Mouse (Mus musculus): Measurements from ENCODE around the gene Cadm2.

Gene Cadm2

DNA sequence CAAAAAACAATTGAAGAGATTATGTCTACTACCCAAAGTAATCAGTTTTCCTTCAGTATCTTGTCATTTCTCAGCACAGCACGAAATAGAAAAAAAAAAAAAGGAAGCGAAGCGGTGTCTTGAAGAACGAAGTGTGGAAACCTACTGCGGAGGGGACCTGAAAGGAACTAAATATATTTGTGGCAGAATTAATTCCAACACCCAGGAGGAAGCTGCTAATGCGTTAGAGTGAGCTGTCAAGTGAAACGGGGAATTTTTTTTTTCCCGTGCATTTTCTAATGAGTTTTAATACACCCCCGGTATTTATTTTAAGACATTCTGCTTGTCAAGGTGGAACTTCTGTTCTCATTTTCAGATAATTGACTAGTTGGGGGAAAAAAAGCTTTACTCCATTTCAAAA, 111.6 kb downstream of the Cadm2 start:
- no peak for DNase-seq (ENCODE audit: low read depth)

DNA sequence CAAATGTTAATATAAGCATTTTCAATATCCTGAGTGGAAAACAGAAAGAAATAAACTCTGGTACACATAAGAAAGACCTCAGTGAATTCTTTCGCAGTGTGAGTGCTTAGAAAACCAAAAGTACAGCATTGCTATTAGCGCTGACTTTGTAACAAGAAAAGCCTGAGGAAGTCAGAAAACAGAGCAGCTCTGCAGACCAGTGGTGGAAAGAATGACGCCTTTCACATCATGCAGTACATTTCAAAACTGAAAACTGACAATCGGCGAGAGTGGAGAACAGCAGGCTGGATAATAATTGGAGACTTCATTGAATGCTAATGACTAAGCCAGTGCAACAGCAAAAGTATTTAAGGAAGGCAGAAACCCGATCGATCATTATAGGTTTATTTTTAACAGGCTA, 138.2 kb downstream of the Cadm2 start:
- DNase-seq (ENCODE audit: low read depth) = no peak

DNA sequence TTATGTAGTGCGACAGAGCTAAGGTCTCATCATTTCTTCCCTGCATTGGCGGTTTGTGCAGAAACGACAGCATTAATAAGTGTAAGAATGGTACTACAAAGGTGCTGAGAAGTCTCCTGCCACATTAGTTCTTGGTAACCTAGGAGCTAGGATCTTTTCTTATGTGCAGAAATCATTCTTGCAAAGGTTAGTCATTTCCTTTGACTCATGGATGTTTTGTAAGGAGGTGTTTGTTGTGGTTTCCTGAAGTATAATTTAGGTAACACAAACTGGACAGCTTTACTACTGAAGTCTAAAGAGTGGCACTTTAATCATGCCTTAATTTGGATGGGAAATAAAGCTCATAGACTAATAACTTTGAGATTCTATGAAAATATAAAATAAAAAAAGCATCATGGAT, 153.7 kb downstream of the Cadm2 start:
- no peak for DNase-seq (ENCODE audit: low read depth)

DNA sequence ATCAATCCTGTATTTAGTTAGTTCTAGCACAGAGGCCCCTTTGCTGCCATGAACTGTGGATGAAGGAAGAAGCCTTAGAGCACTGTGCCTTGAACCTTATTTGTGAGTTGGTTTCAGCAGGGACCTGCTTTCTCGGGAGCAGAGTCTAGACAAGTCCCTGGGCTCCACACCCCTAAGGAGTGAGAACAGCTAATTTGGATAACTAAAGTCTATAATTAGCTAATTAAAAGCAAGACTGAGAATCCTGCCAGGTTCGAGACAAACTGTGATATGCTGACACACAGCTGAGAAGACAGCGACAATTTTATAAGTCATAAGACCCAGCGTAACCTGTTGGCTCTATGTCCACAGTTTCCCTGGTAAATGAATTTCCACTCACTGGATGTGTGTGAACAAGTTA, 184.4 kb downstream of the Cadm2 start:
- DNase-seq (ENCODE audit: low read depth) = no peak

DNA sequence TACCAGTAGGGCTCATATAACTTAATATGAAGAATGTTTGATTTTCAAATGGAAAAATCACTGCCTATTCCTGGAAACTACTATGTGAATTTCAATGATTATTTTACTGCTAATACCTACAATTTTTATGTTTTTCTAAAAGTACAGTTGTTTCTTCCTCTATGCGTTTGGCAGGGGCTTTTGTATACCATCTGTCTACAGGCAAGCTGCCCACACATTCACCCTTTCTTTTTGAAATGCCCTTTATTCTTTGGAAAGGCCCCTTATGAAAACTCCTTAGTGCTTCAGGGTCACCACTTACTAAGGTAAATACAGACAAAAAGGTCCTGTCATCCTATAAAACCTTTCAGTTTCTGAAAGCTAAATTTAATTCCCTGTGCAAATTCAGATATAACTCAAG, 195.3 kb downstream of the Cadm2 start:
- no peak for DNase-seq (ENCODE audit: low read depth)

DNA sequence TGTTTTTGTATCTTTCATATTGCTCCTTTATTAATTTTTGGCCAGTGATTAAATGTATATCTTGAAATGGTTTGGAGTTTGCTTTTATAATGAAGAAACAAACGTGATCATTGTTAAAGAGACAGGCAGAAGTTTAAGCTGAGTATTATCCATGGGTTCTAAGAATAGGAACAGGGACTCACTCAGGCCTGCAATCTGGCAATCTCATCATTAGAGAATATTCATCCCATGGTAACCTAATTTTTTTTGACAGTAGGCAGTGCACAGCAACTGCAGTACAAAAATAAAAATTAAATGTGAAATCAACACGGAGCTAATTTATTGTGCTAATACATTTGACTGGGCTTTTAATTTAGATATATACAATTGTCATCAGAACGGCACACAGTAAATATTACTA, 209.8 kb downstream of the Cadm2 start:
- DNase-seq (ENCODE audit: low read depth) = no peak

DNA sequence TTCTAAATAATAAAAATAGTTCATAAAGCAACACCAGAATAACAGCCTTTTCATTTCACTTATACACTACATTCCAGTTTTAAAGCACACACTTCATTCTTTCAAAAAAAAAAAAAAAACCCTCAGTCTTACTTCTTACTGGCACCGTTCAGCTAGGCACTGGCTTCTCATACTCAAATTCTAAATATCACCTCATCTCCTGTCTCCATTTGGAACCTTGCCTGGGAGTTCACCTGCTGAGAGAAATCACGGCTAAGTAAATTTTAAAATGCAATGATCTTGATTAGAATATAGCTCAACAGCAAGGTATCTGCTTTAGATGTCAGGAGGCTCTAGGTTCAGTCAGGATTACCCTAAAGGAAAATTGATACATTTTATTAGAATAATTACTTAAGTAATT, 210.2 kb downstream of the Cadm2 start:
- no peak for DNase-seq (ENCODE audit: low read depth)

DNA sequence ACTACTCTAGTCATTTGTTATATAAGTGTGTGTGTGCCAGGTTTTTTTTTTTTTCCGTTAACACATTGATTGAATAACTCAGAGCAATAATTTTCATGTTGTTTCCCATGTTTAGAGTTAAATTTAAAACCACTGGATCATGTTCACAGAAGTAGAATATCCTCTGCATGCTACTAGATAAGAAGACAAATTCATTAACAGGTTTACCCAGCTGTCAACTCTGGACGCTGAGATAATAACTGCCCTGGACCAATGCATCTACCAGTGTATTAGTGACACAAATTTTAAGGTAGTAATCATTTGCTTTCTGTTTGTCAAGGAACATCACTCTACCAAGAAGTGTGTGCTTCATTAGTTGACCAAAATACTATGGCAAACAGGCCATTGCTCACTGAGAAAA, 253.0 kb downstream of the Cadm2 start:
- peak; percentile 4 for DNase-seq (ENCODE audit: low read depth)

DNA sequence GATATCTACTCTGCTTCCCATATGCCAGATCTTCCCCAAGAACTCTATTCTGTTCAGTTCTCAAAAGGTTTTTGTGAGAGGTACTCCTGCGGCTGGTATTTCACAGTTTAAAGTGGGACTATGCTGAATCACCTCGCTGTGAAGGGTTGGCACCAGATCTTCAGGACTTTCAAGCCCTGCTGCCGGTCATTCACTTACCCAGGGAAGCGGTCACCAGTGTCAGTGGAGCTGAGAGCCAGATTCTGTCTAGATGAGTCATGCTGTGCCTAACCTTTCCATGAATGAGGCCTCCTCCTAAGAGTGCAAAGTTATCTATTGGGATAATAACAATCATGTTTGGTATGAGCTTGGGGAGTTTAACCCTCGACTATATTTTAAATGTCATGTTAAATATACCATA, 272.7 kb downstream of the Cadm2 start:
- no peak for DNase-seq (ENCODE audit: low read depth)

DNA sequence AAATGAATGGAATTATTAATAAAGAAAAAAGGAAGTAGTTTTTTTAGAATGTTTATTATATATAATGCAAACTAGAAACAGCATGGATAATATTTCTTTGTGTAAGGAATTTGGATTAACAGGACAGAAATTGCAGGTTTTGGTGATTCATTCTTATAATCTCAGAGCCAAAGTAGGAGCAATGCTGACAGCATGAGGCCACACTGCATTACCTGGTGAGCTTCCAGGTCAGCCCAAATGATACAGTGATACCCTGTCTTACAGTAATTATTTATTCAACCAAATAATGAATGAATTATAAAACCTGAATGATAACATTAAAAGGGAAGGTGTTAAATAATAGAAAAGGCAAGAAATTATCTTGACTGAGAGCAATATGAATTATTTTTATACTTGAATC, 273.1 kb downstream of the Cadm2 start:
- DNase-seq (ENCODE audit: low read depth) = no peak

DNA sequence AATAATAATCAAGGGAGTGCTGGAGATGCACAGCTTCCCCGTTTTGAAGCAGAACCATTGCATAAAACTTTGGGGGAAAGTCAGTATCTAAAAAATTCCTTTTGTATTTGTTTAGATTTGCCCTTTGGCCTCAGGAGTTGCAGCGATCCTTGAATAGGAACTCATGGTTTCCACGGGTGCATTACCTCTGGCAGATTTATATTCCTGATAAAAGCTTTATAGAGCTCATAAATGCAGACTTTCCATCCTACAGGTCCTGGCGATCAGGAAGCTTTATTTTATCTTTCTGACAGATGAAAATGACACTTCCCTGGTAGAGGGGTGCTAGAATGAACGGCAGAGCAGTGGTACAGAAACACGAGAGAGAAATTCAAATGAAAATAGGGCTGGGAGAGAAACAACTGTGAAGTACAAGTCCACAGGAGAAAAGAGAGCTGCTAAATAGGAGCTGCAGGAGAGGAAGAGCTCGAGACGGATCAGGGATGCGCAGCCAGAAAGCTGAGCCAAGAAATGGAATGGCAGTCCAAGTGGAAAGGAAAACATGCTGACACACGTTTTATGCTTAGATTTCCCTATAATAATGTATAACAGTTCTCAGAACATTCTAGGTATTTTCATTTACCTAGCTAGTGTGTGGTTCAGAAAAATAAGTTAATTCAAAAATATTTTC, 274.0 kb downstream of the Cadm2 start:
- no peak for DNase-seq (ENCODE audit: low read depth)

DNA sequence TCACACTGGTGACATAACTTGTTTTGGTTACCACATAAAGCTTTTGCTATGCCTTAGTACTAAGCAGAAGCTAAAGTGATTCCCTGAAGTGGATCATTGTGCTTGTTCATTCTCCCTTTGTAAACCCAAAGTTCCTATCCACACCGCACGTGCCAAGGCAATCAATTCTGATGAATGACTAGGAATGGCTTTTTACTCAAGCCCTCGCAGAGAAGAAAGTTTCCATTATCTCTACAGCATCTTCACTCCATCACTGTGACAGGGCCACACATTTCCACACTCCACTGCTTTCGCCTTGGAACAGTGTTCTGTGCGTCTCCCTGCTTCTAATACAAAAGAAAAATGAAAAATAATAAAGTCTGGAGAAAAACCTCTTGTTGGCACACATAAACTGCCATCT, 276.5 kb downstream of the Cadm2 start:
- DNase-seq (ENCODE audit: low read depth) = no peak

DNA sequence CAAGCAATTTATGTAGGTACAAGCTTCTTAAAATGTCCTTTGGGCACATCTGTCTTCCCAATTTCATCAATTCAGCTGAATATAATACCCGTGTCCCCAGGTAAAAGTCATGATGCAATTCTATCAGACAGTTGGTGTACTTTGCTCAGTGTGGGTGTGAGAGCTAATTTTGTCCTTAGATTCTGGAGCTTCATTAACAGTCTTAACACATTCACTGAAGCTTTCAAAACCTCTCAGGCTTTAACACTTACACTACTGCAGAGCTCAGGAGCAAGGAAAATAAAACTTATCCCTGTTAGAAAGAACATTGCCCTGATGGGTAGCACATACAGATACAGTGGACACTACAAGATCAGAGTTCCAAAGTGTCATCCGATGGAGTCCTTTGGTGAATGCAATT, 309.7 kb downstream of the Cadm2 start:
- DNase-seq (ENCODE audit: low read depth) = no peak

DNA sequence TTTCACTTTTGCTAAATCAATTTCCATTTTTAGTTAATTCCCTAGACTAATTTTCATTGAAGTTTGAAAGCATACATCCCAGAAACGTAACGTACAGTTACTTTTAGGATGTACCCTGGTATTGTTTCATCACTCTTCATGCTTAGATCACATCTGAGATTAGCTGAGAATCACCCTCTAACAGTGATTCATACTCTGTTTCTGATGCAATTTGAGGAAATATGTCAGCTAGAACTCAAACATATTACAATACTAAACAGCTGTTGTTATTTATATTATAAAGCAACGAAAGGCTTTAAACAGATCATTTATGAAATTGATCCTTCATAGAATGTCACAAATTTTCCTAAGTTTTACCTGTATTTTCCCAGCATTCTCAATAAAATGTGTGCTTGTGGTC, 336.0 kb downstream of the Cadm2 start:
- no peak for DNase-seq (ENCODE audit: low read depth)

DNA sequence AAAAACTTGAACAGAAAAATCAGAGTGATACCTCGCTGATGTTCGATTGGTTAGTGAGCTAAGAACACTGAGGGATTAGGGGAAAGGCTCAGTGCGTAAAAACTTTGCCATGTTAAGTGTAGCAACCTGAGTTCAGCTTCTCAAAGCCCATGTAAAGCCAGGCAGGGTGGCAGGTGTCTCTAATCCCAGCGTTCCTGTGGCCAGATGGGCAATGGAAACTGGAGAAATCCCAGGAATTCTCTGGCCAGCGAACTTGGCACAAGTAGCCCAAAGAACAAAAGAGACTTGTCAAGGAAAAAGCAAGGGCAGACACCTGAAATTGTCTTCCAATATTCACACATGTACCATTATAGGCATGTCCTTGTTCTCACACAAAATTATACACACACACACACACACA, 377.1 kb downstream of the Cadm2 start:
- DNase-seq (ENCODE audit: low read depth) = no peak

DNA sequence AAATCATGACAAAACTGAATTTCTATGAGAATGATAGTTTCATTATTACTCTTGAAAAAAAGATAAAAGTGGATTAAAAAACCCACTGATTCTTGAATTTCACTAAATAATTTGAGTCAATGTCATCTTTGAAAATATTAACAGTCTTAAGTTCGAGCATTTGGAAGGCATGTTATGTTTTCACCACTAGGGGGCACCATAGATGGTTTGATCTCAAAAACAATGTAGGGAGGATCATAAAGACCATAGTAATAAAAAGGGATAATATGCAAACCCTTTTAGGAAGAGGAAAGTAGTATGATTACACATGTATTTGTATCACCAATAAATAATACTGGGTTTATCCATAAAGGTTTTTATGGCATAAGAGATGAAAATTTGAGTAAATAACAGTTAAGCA, 385.8 kb downstream of the Cadm2 start:
- DNase-seq (ENCODE audit: low read depth) = peak; percentile 6

DNA sequence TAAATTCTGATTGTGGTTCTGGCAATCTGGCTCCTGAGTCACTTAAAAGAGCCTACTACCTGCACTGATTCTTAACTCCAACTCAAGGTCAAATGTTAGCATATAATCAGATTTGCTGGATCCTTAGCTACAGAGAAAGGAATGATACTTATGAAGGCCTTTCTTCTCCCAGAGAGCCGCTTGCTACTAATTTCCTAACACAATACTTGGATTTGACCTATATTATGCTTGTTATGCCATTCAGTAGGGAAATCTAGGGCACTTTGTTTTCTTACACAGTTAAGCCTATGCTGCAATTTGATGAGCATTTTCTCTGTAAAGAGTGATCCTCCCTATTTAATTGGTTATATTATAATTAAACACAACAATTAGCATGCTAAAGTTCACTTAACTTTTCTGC, 394.0 kb downstream of the Cadm2 start:
- no peak for DNase-seq (ENCODE audit: low read depth)

DNA sequence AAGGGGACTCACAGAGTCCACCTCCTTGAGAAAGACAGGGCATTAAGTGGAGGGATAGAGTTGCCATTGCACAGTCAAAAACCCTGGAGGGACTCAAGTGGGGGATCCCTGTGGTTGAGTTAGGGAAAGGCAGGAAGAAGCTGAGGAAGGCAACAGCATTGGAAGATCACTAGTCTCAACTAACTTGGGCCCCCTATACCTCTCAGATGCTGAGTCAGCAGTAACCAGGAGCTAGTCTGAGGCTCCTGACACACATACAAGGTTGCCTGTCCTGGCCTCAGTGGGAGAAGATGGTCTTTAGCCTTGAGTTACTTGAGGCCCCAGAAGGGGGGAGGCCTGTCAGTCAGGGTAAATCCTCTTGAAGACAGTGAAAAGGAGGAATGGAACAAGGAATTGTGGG, 417.4 kb downstream of the Cadm2 start:
- DNase-seq (ENCODE audit: low read depth) = no peak

DNA sequence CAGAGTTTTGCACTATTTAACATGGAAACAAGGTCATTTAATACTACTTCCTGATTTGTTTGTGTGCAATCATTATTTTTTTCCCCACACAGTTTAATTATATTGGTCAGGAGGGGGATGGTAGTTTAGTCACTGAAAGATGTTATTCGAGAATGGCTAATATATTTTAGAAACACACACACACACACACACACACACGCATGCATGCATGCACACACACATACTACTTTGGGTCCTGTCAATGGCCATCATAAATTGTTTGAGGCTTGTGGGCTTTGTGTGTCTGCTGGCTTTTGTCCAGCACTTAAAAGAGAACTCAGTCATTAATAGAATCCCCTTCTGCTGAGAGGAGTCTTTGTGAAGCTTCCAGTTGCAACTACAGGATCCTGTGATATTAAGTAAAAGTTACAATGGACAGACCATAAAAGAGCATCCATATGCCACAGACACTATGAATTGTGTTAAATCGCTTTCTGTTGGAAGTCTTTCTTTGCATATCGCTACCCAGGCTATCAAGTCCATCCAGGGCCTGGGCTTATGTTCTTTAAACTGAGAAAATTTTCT, 427.8 kb downstream of the Cadm2 start:
- DNase-seq (ENCODE audit: low read depth) = no peak

DNA sequence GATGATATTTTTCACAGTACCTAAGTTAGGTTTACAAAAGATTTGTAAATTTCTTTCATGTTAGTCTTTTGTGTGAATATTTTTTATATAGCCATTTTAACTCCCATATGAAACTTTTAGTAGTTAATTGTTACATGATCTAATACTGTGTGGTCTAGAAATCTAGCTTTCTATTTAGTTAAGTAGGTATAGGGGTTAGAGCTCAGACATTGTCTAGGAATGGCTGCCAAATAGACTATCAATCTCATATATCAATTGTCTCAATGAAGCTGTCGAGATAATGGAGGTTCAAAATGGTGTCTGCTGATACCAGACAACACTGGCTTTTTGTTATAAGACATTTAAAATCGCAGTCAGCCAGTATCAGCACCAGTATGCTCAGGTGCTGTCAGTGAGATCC, 428.3 kb downstream of the Cadm2 start:
- no peak for DNase-seq (ENCODE audit: low read depth)

DNA sequence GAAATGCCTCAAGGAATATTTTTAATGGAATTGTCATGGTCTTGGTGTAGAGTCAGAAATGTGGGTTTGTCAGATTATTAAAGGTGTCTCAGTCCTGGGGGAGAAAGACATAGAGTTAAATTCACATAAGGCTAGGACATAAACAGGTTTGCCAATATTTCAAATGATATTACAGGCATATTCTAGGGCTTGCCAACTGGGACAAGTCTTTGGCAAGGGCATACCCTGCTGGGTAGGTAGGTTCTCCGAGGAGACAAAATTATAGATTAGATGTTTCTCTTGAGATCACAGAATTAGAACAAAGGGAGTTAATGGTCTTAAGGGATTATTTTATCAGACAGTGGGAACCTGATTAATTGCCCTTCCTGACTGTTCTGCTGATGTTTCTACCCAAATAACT, 434.4 kb downstream of the Cadm2 start:
- no peak for DNase-seq (ENCODE audit: low read depth)

DNA sequence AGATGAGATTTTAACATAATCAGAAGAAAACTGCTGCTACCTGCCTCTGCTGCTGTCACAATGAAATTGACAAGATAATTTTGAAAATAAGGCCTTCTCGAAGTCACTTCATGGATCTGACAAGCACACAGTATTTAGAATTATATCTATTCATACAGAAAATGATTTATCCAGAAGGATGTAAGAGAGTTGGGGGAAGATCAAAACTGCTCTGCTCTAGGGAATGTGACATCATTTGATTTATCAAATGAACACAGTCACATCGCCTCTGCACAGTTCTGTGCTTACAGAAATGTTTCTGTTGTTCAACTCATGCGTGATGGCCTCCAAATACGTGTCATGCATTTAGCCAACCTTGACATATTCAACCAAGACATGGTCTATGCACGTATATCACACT, 437.8 kb downstream of the Cadm2 start:
- no peak for DNase-seq (ENCODE audit: low read depth)

DNA sequence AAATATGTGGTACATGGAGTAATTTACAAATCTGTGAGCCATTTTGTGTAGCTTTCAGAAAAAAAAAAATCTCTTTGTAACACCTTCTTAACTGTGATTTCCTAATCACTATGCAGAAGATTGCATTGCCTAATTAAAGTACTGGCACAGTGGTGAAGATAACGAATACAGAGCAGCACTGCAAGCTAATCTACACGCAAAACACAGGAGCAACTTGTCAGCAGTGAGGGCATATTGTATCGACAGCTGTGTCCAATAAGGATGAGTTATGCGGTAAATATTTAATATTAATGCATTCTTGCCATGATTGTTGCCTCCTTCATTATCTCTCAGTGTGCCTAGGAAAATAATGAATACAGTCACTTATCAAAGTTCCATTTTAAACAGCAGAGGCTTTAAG, 445.3 kb downstream of the Cadm2 start:
- DNase-seq (ENCODE audit: low read depth) = no peak

DNA sequence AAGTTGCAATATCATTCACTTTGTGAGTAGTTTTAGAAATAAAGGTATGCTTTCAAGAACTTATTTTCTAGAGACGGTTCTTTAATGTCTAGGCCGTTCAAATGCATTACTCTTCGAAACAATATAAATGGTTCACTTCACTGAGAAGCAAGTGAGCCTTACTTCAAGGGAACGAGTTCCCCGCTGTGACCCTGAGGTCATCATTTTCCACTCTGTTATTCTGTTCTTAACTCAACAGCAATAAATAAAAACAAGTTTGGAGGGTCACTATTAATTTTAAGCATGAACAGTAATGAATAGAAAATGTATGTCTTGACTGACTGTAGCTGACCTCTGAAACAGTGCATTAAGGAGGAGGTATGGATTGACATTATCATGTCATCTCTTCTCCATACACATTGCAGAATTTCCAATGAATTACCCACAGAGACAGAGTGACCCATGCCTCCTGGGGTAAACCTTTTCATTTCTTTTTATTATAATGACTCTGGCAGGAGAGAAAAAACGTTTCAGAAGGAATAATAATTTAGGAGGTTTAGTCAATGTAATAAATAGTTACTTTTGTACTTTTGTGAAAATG, 458.4 kb downstream of the Cadm2 start:
- DNase-seq (ENCODE audit: low read depth) = no peak
